Mouse (Mus musculus) lung, embryonic 16.5 days (tissue): ENCODE data around the gene Jup. TPM values are rescaled to one million over a fixed set of nuclear protein-coding genes. Genes with fewer than 3 reads are reported as not detected.

Experiments used
- ATAC-seq: fragments of 200-750 bp; cut with Nextera tagmentation; 2 replicates; pipeline ENCODE4 v1.8.0; 2017; ENCODE audit warnings: low read depth, mild to moderate bottlenecking, moderate library complexity
- H3K27ac ChIP-seq: fragments of 300-500 bp; sonication (generic); 2 replicates; pipeline ENCODE4 v1.5.1; 2014; ENCODE audit warnings: mild to moderate bottlenecking, control low read depth, low read length
- H3K27me3 ChIP-seq: fragments of 300-500 bp; sonication (generic); 2 replicates; pipeline ENCODE4 v1.6.1; 2014; ENCODE audit warnings: low read depth, low read length, mixed read lengths; ENCODE audit not compliant: control insufficient read depth, insufficient read depth
- H3K36me3 ChIP-seq: fragments of 300-500 bp; sonication (generic); 2 replicates; pipeline ENCODE4 v1.6.1; 2014; ENCODE audit warnings: low read length; ENCODE audit not compliant: control insufficient read depth, insufficient read depth
- H3K4me1 ChIP-seq: fragments of 300-500 bp; sonication (generic); replicated peaks from 2 replicates; pipeline ENCODE4 v1.6.1; 2014; ENCODE audit warnings: low read length, mixed read lengths; ENCODE audit not compliant: control insufficient read depth, insufficient read depth
- H3K4me2 ChIP-seq: fragments of 300-500 bp; sonication (generic); 2 replicates; pipeline ENCODE4 v1.6.1; 2014; ENCODE audit warnings: low read depth, low read length, control low read depth
- H3K4me3 ChIP-seq: fragments of 300-500 bp; sonication (generic); 2 replicates; pipeline ENCODE4 v1.5.1; 2014; ENCODE audit warnings: mild to moderate bottlenecking, low read length, control low read depth
- H3K9ac ChIP-seq: fragments of 300-500 bp; sonication (generic); 2 replicates; pipeline ENCODE4 v1.6.1; 2014; ENCODE audit warnings: low read length, control low read depth
- H3K9me3 ChIP-seq: fragments of 300-500 bp; sonication (generic); 2 replicates; pipeline ENCODE4 v1.6.1; 2016; ENCODE audit warnings: low read length; ENCODE audit not compliant: control insufficient read depth
- WGBS: fragments of 180-500 bp; shearing (Covaris S2); extraction: QIAGEN DNeasy Blood & Tissue Kit; methylation state at CpG from one replicate; pipeline ENCODE4 v1.1.7; 2014; 5-methylcytosine and 5-hydroxymethylcytosine counted together
- polyA plus RNA-seq: library from polyadenylated mRNA; unstranded; fragments of >200 nt; fragmentation: Nextera tagmentation; extraction: Ambion mirVana; gene quantifications from 2 replicates; pipeline ENCODE4 v1.2.1, GENCODE M21; 2015

Jup gene
- polyA plus RNA-seq, 1 experiment from 2014 or later = 167 TPM

DNA sequence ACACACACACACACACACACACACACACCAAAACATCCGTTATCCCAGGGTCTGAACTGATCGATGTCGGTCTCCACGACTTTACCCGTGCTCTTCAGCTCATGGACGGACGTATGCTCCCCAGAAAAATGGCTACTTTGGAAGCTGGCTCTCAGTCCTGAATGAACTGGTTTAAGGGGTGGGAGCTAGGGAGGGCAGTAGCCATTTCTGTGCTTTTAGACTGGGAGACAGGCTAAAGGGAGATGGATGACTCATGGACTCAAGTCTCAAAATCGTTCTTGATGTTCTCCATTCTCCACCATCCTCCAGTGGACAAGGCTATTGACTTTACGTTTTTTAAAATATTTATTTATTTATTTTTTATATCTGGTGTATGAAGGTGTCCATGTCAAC, 40.7 kb downstream of the Jup start:
- peak overlapping the region; percentile 98 for H3K4me2 ChIP-seq
- H3K27me3 ChIP-seq = peaks cover 57% of the 10 kb centered on the region
- peak overlapping the region; percentile 73; the same call in 1 of the 2 replicates for H3K9ac ChIP-seq
- H3K36me3 ChIP-seq = no peaks in the 10 kb centered on the region
- no peak overlapping the region for H3K27ac ChIP-seq
- no peaks in the 10 kb centered on the region; the same call in 1 of the 2 replicates for H3K4me1 ChIP-seq
- peak overlapping the region; percentile 65 for H3K4me3 ChIP-seq
- no peaks in the 10 kb centered on the region for H3K9me3 ChIP-seq
- no peak for ATAC-seq
- WGBS = 15% methylated on average over 9 of the region's 9 CpGs

DNA sequence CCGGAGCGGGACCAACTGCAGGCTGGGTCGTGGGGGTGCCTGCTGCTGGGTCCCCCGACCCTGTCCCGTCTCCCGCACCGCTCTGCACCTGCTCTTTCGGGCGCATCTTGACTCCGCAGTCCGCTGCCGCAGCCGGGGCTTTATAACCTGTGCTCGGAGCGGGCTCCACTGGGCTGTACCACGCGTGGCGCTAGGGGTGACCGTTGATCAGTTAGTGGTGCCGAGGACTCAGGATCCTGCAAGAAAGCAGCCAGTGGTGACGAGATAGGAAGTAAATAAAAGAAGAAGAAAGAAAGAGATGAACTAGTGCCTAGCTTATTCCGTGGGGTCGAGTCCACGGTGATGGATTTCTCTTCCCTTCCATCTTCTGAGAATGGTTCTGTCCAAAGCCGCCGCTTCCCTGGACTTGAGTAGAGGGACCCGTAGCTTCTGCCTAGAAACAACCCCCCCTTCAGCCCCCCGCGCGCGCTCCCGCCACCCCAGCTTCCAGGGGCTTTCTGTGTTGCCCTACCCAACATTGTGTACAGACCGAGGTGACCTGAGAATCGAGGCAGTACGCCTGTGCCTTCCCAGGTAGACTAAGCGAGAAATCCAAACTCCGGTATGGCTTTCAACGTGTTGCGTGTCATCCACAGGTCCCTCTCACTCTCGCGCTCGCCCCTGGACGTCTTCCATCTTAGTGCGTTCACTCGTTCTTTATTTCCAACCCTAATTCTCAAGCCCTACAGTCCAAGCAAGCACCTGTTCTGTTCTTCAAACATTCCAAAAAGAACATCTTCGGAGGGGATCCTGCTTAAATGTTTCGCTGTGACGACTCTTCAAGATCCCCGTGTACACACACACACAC, 41.4 kb downstream of the Jup start, which contains the start of gene Hap1:
Gene Hap1, minus strand, starts transcription at position 157 of the 847 bp plus-strand sequence.
- Histone ChIP-seq H3K9me3 (no peaks in the 10 kb centered on the region), H3K4me2 (peak within 1 kb of the TSS; percentile 98), H3K4me3 (peak within 1 kb of the TSS; percentile 65), H3K27ac (peak within 1 kb of the TSS; percentile 51; the same call in 1 of the 2 replicates), H3K27me3 (peaks cover 57% of the 10 kb centered on the region), H3K9ac (peak within 1 kb of the TSS; percentile 73), H3K4me1 (no peaks in the 10 kb centered on the region; the same call in 1 of the 2 replicates), H3K36me3 (no peaks in the 10 kb centered on the region)
- ATAC-seq = peak; percentile 70
- 2% methylated on average over 49 of the region's 49 CpGs for WGBS

GRCm38 (mm10) chr11:100355151-100355951, 42.2 kb downstream of the Jup start:
- H3K9ac ChIP-seq = peak overlapping the region; percentile 73
- no peaks in the 10 kb centered on the region; the same call in 1 of the 2 replicates for H3K4me1 ChIP-seq
- peak overlapping the region; percentile 51; the same call in 1 of the 2 replicates for H3K27ac ChIP-seq
- H3K27me3 ChIP-seq = peaks cover 54% of the 10 kb centered on the region
- H3K4me2 ChIP-seq = peak overlapping the region; percentile 98
- H3K4me3 ChIP-seq = peak overlapping the region; percentile 65
- under 1% methylated on average over 52 of the region's 54 CpGs for WGBS
- ATAC-seq = peak; percentile 46
- H3K9me3 ChIP-seq = no peaks in the 10 kb centered on the region
- H3K36me3 ChIP-seq = no peaks in the 10 kb centered on the region

DNA sequence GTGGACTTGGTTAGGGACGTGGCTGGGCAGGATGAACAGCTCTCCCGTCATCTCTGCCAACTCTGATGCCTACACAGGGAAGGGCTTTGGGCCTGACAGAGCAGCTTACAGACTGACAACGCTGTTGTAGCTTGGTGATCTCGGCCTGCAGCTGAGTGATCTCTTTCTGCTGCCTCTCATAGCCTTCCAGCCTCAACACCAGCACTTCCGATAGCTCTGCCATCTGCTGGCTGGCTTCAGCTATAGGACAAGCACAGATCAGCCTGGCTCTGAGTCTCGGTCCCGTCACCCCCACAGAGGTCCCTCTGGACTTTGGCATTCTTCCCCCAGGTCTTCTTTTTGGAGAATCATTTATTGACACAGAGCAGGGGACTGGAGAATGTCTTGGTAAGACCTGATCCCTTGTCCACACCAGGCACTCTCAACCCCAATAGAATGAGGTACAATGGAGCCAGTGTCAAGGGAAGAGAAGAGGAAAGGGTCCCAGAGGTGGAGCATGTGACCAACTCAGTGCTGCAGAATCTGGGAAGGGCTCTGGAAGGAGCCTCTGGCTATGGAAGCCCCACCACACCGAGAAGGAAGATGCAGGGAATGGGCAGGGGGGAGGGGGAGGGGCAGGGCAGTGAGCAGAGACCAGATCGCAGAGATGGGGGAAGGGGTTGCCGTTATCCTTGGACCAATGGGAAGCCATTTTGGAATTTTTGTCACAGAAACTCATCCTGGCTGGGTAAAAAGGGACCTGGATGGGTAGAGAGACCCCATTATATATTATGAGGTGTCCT, 45.3 kb downstream of the Jup start:
- no peaks in the 10 kb centered on the region; the same call in 1 of the 2 replicates for H3K4me1 ChIP-seq
- no peaks in the 10 kb centered on the region for H3K36me3 ChIP-seq
- peaks cover 35% of the 10 kb centered on the region for H3K27me3 ChIP-seq
- no peak overlapping the region for H3K9ac ChIP-seq
- ATAC-seq = no peak
- H3K27ac ChIP-seq = no peak overlapping the region
- H3K9me3 ChIP-seq = no peaks in the 10 kb centered on the region
- 24% methylated on average over 10 of the region's 10 CpGs for WGBS
- H3K4me2 ChIP-seq = no peak overlapping the region
- H3K4me3 ChIP-seq = no peak overlapping the region

- Histone ChIP-seq H3K4me3 (no peak overlapping the region), H3K27me3 (no peaks in the 10 kb centered on the region), H3K4me2 (no peak overlapping the region), H3K9ac (no peak overlapping the region), H3K9me3 (no peaks in the 10 kb centered on the region), H3K27ac (no peak overlapping the region), H3K4me1 (no peaks in the 10 kb centered on the region), H3K36me3 (no peaks in the 10 kb centered on the region)
- 83% methylated on average over 10 of the region's 10 CpGs for WGBS
- no peak for ATAC-seq
These were observed 53.3 kb downstream of the Jup start for GRCm38 (mm10) chr11:100344269-100344668.

- H3K9ac ChIP-seq = no peak overlapping the region
- H3K27ac ChIP-seq = no peak overlapping the region
- H3K4me2 ChIP-seq = no peak overlapping the region
- no peaks in the 10 kb centered on the region for H3K9me3 ChIP-seq
- no peak overlapping the region for H3K4me3 ChIP-seq
- no peak for ATAC-seq
- H3K27me3 ChIP-seq = no peaks in the 10 kb centered on the region
- no peaks in the 10 kb centered on the region for H3K36me3 ChIP-seq
- WGBS = 20% methylated on average over 3 of the region's 3 CpGs
- no peaks in the 10 kb centered on the region for H3K4me1 ChIP-seq
These were observed 61.8 kb downstream of the Jup start for GRCm38 (mm10) chr11:100335731-100336130.

GRCm38 (mm10) chr11:100333944-100334457, 63.6 kb downstream of the Jup start, which contains the start of gene Gast:
Gene Gast (plus strand): TSS chr11:100334407.
- no peaks in the 10 kb centered on the region for H3K27me3 ChIP-seq
- no peaks in the 10 kb centered on the region for H3K9me3 ChIP-seq
- ATAC-seq = no peak
- H3K36me3 ChIP-seq = no peaks in the 10 kb centered on the region
- no peak within 1 kb of the TSS for H3K4me3 ChIP-seq
- H3K9ac ChIP-seq = no peak within 1 kb of the TSS
- no peaks in the 10 kb centered on the region for H3K4me1 ChIP-seq
- WGBS = 73% methylated on average over 6 of the region's 6 CpGs
- H3K4me2 ChIP-seq = no peak within 1 kb of the TSS
- no peak within 1 kb of the TSS for H3K27ac ChIP-seq

DNA sequence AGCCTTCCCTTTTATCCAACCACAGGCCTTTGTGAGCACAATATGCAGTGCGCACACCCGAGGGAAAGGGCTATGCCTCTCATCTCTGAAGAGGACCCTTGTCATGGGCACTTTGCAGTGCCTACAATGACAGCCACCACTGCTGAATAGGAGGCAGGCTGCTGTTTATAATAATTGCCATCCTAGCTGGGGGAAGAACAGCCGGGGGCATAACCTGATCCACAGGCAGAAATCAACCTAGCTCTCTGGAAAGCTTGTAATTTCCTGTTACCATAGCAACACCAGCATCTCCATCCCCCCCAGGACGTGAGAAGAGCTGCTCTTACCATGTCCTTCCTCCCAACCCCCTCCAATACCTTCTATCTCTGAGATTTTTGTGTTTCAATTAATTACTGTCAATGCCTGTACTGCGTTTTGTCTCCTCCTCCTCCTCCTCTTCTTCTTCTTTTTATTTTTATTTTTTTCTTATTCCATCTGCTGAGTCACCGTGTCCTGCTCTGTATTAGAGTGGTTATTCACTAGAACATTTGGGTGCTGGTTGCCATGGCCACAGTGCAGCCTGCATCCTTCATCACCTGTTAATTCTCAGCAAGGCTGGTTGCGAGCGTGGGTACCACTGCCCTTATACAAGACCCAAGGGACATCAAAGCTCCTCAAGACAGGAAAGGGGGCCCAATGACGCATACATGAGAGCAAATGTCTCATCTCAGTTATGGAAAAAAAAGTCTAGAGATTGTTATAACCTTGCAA, 64.6 kb downstream of the Jup start:
- H3K9ac ChIP-seq = no peak overlapping the region
- WGBS = 56% methylated on average over 9 of the region's 9 CpGs
- H3K36me3 ChIP-seq = no peaks in the 10 kb centered on the region
- H3K9me3 ChIP-seq = no peaks in the 10 kb centered on the region
- no peak overlapping the region for H3K4me3 ChIP-seq
- ATAC-seq = no peak
- no peak overlapping the region for H3K27ac ChIP-seq
- no peak overlapping the region for H3K4me2 ChIP-seq
- no peaks in the 10 kb centered on the region for H3K27me3 ChIP-seq
- no peaks in the 10 kb centered on the region for H3K4me1 ChIP-seq
